Mouse (Mus musculus): ENCODE data around the gene Serf1.

GRCm38 (mm10) chr13:100123970-100124369 lies 16.2 kb downstream of the Serf1 start:
- no peak for TF ChIP-seq CTCF (IDR thresholded peaks at IDR 0.05; ENCODE audit: insufficient read depth, low read length)
- TF ChIP-seq POLR2A (IDR thresholded peaks at IDR 0.05; ENCODE audit: borderline replicate concordance, extremely low read depth, low read depth, low read length), result no peak

All from lung, adult 2 months (tissue).